Mouse (Mus musculus) neural tube, embryonic 11.5 days (tissue): ENCODE measurements around the gene Rpl34. TPM values are rescaled to one million over a fixed set of nuclear protein-coding genes. Genes with fewer than 3 reads are reported as not detected.

Experiments
- ATAC-seq: fragments of 200-750 bp; cut with Nextera tagmentation; 2 replicates; pipeline ENCODE4 v1.8.0; 2017; ENCODE audit warnings: moderate number of reproducible peaks, mild to moderate bottlenecking, moderate TSS enrichment, moderate library complexity; ENCODE audit not compliant: insufficient read depth, low FRiP score, low TSS enrichment
- DNase-seq: peaks from one replicate; pipeline ENCODE4 v3.0.0-alpha.2; 2015; ENCODE audit warnings: low spot score
- H3K27ac ChIP-seq: fragments of 300-500 bp; sonication (generic); 2 replicates; pipeline ENCODE4 v1.5.1; 2014; ENCODE audit warnings: low read depth, mild to moderate bottlenecking, low read length
- H3K27me3 ChIP-seq: fragments of 300-500 bp; sonication (generic); 2 replicates; pipeline ENCODE4 v1.6.1; 2014; ENCODE audit warnings: mild to moderate bottlenecking, low read length, mixed read lengths; ENCODE audit not compliant: control insufficient read depth, insufficient read depth
- H3K36me3 ChIP-seq: fragments of 300-500 bp; sonication (generic); 2 replicates; pipeline ENCODE4 v1.6.1; 2014; ENCODE audit warnings: mild to moderate bottlenecking, low read length, moderate library complexity, mixed read lengths; ENCODE audit not compliant: control insufficient read depth, insufficient read depth
- H3K4me1 ChIP-seq: fragments of 300-500 bp; sonication (generic); 2 replicates; pipeline ENCODE4 v1.6.1; 2014; ENCODE audit warnings: low read length, mixed read lengths; ENCODE audit not compliant: control insufficient read depth, insufficient read depth
- H3K4me2 ChIP-seq: fragments of 300-500 bp; sonication (generic); 2 replicates; pipeline ENCODE4 v1.6.1; 2014; ENCODE audit warnings: low read depth, mild to moderate bottlenecking, moderate library complexity
- H3K4me3 ChIP-seq: fragments of 300-500 bp; sonication (generic); 2 replicates; pipeline ENCODE4 v1.5.1; 2014; ENCODE audit warnings: low read depth, low read length
- H3K9ac ChIP-seq: fragments of 300-500 bp; sonication (generic); 2 replicates; pipeline ENCODE4 v1.6.1; 2014; ENCODE audit warnings: mild to moderate bottlenecking, low read length
- H3K9me3 ChIP-seq: fragments of 300-500 bp; sonication (generic); 2 replicates; pipeline ENCODE4 v1.6.1; 2016; ENCODE audit warnings: low read length; ENCODE audit not compliant: control insufficient read depth
- WGBS: fragments of 180-500 bp; shearing (Covaris S2); extraction: QIAGEN DNeasy Blood & Tissue Kit; methylation state at CpG from one replicate; pipeline ENCODE4 v1.1.7; 2014; 5-methylcytosine and 5-hydroxymethylcytosine counted together
- polyA plus RNA-seq: library from polyadenylated mRNA; unstranded; fragments of >200 nt; fragmentation: Nextera tagmentation; extraction: Ambion mirVana; gene quantifications from 2 replicates; pipeline ENCODE4 v1.2.1, GENCODE M21; 2014

Gene Rpl34
- polyA plus RNA-seq, 1 experiment from 2014 or later, result 705 TPM

DNA sequence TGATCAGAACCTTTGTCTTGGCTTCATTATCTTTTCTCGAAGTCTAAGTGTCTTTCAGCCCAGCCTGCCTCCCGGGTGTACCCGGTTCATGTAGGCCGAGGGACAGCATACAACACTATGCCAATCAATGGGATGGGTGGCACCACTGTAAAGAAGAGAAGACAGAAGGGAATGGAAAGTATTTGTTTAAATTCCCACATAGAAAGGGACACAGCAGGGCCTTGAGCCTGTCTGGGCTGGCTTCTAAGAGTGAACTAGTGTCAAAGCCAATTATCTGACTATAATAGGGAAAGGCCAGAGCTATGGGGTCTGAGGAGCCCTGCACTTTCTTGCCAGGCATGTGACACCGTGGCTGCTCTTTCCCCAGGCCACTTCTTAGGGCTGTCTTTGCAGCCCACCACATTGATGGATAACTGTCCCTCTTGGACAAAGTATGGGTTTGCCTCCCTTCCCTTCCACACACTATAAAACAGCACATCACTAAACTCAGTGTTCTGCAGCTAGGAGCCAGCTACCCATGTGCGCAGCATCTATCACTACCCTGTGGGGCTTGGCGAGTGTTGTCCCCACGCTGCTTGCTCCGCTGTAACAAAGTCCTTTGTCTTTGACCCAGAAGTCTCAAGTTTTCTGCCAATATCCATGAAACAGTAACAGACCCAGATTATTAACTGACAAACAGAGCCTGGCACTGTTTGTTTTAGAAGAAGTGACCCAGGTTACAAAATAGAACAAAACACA, 45.8 kb downstream of the Rpl34 start:
- no peaks in the 10 kb centered on the region for H3K9me3 ChIP-seq
- H3K4me2 ChIP-seq, result no peak overlapping the region
- no peaks in the 10 kb centered on the region for H3K27me3 ChIP-seq
- ATAC-seq (no peak), DNase-seq (no peak)
- no peaks in the 10 kb centered on the region for H3K36me3 ChIP-seq
- WGBS, result 89% methylated on average over 9 of the region's 9 CpGs
- H3K4me3 ChIP-seq, result no peak overlapping the region
- no peak overlapping the region for H3K9ac ChIP-seq
- no peak overlapping the region for H3K27ac ChIP-seq
- no peaks in the 10 kb centered on the region for H3K4me1 ChIP-seq

- no peak for ATAC-seq
- 82% methylated on average over 8 of the region's 8 CpGs for WGBS
Observed at GRCm38 (mm10) chr3:130683836-130684235, 46.4 kb downstream of the Rpl34 start.

GRCm38 (mm10) chr3:130682183-130682582, 48.0 kb downstream of the Rpl34 start:
- Histone ChIP-seq H3K36me3 (no peaks in the 10 kb centered on the region), H3K4me2 (no peak overlapping the region), H3K27me3 (no peaks in the 10 kb centered on the region), H3K4me3 (no peak overlapping the region), H3K27ac (no peak overlapping the region), H3K4me1 (no peaks in the 10 kb centered on the region), H3K9me3 (no peaks in the 10 kb centered on the region), H3K9ac (no peak overlapping the region)
- ATAC-seq (no peak), DNase-seq (no peak)
- WGBS, result 94% methylated on average over 9 of the region's 9 CpGs

More at GRCm38 (mm10) chr3:130683836-130684235, 46.4 kb downstream of the Rpl34 start:
- no peaks in the 10 kb centered on the region for H3K36me3 ChIP-seq
- no peak overlapping the region for H3K9ac ChIP-seq
- H3K4me1 ChIP-seq, result no peaks in the 10 kb centered on the region
- H3K9me3 ChIP-seq, result no peaks in the 10 kb centered on the region
- H3K27ac ChIP-seq, result no peak overlapping the region
- H3K4me2 ChIP-seq, result no peak overlapping the region
- no peak overlapping the region for H3K4me3 ChIP-seq
- DNase-seq, result no peak
- no peaks in the 10 kb centered on the region for H3K27me3 ChIP-seq

DNA sequence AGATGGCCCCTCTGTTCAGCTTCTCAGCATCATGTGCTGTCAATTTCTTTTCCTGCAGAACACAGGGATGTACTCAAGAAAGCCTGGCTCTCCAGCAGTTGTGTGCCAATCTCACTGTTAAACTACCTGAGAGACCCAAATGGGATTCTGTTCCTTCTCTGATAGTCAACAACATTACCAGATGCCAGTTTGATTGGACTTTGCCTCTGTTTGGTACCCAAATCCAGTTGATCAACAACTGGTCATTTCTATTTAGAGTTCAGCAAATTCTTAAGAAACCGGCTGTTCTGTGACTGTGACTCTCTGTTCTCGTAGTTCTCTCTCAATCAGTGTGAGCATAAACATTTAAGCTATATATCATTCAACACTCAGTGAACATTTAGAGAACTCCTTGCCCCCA, 49.0 kb downstream of the Rpl34 start:
- ATAC-seq (no peak), DNase-seq (no peak)
- Histone ChIP-seq H3K36me3 (no peaks in the 10 kb centered on the region), H3K4me1 (no peaks in the 10 kb centered on the region), H3K27ac (no peak overlapping the region), H3K4me2 (no peak overlapping the region), H3K4me3 (no peak overlapping the region), H3K9ac (no peak overlapping the region), H3K27me3 (no peaks in the 10 kb centered on the region), H3K9me3 (no peaks in the 10 kb centered on the region)
- 93% methylated on average over 2 of the region's 2 CpGs for WGBS

DNA sequence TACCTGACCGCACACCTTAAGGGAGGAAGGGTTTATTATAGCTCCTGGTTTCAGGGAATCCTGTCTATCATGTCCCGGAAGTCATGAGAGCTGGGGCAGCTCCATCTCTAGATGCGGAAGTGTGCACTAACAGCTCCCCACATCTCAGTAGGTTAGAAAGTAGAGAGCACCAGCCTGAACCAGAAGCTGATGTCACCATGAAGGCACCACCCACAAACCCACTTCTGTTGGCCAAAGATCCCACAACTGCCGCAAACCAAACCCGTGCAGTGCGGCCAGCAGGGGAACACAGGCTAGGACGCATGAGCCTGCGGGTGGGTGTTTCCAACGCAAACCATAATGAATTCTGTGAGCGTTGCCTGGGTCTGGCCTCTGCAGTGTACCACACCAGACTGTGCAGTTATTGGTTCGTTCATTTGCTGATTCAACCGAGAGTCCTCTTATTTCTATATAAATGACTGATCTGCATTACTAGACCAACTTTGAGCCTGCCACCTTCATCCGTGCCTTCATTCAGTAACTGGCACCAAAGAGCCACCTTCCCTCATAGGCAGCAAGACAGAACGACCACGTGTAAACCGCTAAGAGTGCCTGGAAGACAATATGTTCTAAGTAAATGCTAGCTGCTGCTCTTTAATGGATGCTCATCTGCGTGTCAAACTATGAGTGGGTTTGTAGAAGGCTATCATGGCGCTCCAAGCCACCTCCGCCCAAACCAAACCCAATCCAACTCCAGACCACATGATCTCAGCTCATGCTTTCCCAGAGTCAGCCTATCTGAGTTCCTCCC, 52.3 kb downstream of the Rpl34 start:
- no peak overlapping the region for H3K4me2 ChIP-seq
- WGBS, result 95% methylated on average over 19 of the region's 19 CpGs
- H3K36me3 ChIP-seq, result no peaks in the 10 kb centered on the region

More for the DNA sequence above, 52.3 kb downstream of the Rpl34 start:
- H3K27ac ChIP-seq, result no peak overlapping the region
- no peaks in the 10 kb centered on the region for H3K27me3 ChIP-seq
- no peaks in the 10 kb centered on the region for H3K9me3 ChIP-seq
- no peaks in the 10 kb centered on the region for H3K4me1 ChIP-seq
- no peak overlapping the region for H3K9ac ChIP-seq
- DNase-seq (no peak), ATAC-seq (no peak)
- H3K4me3 ChIP-seq, result no peak overlapping the region

Other genes with a start within 250 kb of the Rpl34 start
- not detected in 2 replicates for gene Etnppl, start 113.0 kb downstream of the Rpl34 start, polyA plus RNA-seq
- gene Ostc, start 21.0 kb downstream of the Rpl34 start, polyA plus RNA-seq, result 319 and 333 TPM in 2 replicates